Mouse (Mus musculus): ENCODE results near the gene Dusp2.

Dusp2 gene

DNA sequence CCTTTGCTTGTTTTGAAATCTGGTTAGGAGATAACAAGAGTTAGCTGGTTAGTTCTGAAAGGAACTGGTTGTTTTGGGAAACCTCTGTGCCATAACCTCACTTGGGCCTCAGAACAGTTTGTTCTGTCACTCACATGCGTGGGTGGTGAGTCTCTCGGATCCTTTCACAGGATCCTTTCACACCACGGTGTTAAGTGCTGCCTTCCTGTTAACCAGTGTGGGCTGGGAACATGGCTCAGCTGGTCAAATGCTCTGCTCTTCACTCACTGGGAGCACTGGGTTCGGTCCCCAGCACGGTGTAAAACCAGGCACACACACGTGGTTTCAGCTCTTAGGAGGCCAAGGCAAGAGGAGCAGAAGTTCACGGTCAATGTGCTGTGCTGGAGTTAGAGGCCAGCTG, 11.5 kb upstream of the Dusp2 start:
- WGBS: 60% methylated on average over 7 of the region's 7 CpGs

- 79% methylated on average over 12 of the region's 12 CpGs for WGBS
Measured at GRCm38 (mm10) chr2:127328090-127328851, 7.7 kb upstream of the Dusp2 start.

DNA sequence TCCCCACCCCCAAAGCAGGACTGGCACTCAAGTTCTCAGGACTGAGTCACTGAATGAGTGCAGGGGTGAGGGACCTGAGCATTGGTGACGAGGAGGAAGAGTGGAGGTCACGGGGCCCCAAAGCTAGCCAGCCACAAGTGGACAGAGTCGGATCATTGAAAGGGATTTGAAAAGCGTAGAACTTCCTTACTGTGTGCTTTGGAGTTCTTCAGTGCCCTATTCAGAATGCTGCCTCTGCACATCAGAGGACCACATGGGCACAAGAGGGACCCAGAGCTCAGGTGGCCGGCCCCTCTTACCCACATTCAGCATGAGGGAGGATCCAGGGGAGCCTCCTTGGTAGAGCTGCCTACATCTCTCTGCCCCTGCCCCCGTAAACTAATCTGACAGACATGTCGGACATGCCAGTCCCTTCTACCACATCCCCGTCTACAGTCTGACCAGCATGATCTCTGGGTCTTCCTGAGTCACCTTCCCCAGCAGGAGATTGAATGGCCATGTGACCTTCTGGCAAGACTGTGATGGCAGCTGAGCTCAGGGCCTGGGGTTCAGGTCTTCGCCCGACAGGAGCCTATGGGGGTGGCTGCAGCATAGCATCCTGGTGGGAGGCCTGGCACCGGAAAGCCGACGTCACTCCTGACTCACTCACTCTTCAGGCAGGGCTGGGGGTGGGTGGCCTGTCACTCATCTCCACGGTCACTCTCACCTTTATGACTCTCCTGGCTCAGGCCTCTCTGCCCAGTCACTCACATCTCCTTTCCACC, 3.0 kb upstream of the Dusp2 start:
- WGBS: 79% methylated on average over 14 of the region's 14 CpGs

DNA sequence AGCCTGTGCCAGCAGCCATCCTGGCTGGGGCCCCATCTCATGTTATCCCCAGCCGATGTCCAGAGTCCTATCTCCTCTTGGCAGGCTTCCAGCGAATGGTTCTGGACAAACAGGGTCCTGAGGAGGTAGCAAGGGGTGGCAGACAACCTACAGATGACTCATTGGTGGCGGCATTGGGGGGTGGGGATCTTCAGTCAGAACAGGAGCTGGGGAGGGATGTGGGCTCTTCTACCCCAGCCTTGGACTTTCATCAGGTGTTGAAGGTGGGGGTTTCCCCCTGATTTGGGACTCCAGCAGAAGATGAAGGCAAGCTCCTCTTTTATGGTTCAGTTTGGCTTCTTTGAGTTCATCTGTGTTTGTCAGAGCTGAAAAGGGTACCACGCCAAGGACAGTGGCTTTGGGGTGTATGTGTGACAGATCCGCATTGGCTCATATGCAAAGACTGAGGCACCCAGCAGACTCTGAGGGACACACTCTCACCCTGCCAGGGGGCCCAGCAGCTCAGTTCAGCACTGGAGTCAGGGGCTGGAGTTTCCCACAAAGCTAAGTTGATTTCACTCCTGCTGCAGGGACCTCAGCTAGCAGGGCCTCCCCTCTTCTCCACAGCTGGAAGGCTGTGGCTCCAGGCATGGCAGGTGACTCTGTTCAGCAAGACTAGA, 1.9 kb upstream of the Dusp2 start:
- 80% methylated on average over 5 of the region's 5 CpGs for WGBS

- 59% methylated on average over 11 of the region's 11 CpGs for WGBS
Measured at GRCm38 (mm10) chr2:127335078-127335541, 849 bp upstream of the Dusp2 start.

GRCm38 (mm10) chr2:127336497-127336832, 506 bp downstream of the Dusp2 start:
- 5% methylated on average over 33 of the region's 33 CpGs for WGBS

DNA sequence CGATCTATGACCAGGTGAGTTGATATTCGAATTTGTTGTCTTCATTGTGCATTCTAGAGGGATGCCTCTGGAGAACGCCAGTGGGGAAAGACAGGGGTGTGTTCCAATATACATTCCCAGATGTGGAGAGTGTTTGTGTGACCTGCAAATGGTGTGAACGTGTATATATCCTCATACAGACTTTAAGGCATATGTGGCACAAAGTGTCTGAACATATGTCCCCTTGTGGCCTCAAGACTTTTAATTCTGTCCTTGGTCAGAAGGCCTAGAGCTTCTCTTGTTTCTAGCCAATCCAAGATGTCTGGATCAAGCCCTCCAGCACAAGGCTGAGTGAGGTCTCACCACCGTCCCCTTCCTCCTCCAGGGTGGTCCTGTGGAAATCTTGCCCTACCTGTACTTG, 926 bp downstream of the Dusp2 start:
- WGBS: 53% methylated on average over 5 of the region's 5 CpGs

DNA sequence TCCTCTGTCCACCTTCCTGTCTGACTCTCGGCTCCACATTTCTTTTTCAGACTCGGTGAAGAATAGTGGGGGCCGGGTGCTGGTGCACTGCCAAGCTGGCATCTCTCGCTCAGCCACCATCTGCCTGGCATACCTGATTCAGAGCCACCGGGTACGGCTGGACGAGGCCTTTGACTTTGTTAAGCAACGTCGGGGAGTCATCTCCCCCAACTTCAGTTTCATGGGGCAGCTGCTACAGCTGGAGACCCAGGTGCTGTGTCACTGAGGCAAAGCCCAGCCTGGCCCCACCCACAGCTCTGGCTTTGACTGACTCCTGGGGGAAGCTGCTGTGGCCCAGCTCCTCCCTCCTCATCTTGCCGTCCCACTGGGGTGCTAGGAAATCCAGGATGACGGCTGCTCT, 1.6 kb downstream of the Dusp2 start:
- WGBS: 52% methylated on average over 11 of the region's 11 CpGs

DNA sequence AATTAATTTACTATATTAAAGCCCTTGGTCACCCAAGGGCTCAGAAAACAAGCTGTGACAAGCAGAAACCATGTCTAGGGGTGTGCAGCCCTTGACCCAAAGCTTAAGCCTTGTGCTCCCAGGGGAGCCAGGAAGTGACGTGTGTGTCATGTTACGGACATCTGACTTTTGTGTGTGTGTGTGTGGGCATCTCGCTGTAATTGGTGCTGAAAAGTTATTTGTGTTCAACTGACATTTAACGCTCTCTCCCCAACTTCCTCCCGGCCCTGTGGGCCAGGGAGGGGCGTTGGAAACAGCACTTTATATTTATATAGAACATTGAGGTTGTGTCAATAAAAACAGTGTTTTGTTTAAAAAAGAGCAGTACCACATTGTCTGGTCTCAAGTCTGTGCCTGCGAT, 2.1 kb downstream of the Dusp2 start:
- WGBS: 68% methylated on average over 7 of the region's 7 CpGs

DNA sequence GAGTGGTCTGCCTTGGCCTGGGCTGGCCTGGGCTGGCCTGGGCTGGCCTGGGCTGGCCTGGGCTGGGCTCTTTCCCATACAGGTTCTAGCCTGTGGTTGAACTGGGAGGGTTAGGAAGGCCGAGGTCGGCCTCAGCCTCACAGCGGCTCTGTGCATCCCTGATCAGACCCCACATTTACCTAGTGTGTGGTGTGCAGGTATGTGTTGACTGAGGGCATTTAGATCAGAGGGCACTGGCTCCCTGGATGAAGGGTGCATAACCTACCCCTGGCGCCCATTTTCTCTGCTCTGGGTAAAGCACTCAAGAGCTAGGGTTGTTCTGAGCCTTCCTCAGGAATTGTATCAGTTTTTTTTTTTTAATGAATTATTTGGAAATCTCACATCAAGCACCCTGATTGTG, 2.5 kb downstream of the Dusp2 start, which contains the start of gene Astl:
Astl (plus strand) TSS at position 224 of the 400 bp plus-strand sequence.
- WGBS: 91% methylated on average over 4 of the region's 4 CpGs

GRCm38 (mm10) chr2:127338833-127339232, 2.9 kb downstream of the Dusp2 start:
- WGBS: 74% methylated on average over 4 of the region's 4 CpGs

DNA sequence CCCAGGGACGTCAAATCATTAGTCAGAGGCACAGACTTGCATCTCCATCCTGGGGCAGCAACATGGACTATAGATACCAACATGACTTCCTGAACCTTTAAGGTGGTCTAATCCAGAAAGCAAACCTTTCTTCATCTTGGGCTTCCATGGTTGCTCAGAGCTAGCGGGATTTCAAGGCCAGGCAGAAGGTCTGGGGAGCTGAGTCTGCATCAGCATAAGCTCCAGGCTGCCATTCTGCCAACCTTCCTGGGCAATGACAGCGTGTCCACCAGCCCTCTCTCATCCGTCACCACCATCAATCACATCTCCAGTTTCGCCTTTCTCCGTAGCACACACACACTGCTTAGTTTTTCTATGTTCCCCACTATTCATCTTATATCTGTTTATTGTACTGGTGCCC, 3.3 kb downstream of the Dusp2 start:
- whole genome bisulfite sequencing: 89% methylated on average over 6 of the region's 6 CpGs

GRCm38 (mm10) chr2:127341159-127341558, 5.2 kb downstream of the Dusp2 start:
- WGBS: 30% methylated on average over 3 of the region's 3 CpGs

DNA sequence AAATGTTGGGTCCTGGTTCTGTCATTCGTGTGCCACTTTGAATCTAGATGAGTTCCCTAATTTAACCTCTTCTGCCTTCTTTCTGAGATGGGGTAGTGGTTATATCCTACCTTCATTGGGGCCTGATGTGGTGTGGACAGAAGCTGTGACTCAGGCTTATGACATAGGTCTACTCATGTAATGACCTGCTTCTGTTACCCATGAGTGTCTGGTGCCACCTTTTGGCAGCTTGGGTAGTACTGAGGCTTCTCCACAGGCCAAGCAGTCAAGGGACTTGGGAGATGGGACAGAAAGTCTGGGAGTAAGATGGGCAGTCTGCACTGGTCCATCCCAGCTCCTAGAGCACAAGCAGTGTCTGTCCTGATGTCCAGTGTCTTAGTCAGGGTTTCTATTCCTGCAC, 10.4 kb downstream of the Dusp2 start:
- 81% methylated on average over 1 of the region's 1 CpGs for WGBS

- WGBS: 84% methylated on average over 13 of the region's 13 CpGs
Measured at GRCm38 (mm10) chr2:127347147-127347985, 11.4 kb downstream of the Dusp2 start.

DNA sequence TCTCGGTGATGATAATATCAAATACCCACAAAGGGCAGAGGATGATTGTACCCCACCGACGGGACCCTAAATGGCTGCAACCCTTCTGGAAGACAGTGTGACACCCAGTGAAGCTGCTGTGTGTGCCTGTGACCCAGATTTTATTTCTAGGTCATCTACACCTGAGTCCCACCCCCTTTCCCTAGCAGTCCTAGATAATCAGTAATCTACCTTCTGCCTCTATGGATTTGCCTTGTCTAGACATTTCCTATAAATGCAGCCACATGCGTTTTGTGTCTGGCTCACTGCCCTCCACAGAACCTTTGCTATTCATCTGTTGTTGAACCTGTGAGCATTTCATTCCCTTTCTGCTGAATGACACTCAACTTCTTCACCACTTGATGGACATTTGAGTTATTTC, 17.9 kb downstream of the Dusp2 start:
- WGBS: 93% methylated on average over 4 of the region's 4 CpGs

GRCm38 (mm10) chr2:127362459-127363281, 26.7 kb downstream of the Dusp2 start, which contains the start of gene Adra2b:
TSS of gene Adra2b (plus strand) at chr2:127363208.
- WGBS: under 1% methylated on average over 46 of the region's 49 CpGs

DNA sequence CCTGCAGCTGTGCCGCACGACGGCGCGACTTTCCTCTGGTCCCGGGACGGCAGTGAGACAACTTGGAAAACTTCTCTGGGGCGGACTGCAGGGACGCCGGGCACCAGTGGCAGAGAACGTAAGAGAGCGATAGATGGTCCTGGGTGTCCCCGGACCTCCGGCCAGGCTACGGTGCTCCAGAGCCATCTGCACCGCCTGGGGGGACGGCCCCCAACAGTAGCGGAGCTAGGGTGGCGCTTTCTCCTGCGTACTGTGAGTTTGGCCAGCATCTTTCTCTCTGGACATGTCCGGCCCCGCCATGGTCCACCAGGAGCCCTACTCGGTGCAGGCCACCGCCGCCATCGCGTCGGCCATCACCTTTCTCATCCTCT, 27.3 kb downstream of the Dusp2 start:
- under 1% methylated on average over 28 of the region's 28 CpGs for WGBS

DNA sequence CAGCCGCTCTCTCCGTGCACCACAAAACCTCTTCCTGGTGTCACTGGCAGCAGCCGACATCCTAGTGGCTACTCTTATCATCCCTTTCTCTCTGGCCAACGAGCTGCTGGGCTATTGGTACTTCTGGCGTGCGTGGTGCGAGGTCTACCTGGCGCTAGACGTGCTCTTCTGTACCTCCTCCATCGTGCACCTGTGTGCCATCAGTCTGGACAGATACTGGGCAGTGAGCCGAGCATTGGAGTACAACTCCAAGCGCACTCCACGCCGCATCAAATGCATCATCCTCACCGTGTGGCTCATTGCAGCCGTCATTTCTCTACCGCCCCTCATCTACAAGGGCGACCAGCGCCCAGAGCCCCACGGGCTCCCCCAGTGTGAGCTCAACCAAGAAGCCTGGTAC, 27.7 kb downstream of the Dusp2 start:
- 4% methylated on average over 20 of the region's 20 CpGs for WGBS

DNA sequence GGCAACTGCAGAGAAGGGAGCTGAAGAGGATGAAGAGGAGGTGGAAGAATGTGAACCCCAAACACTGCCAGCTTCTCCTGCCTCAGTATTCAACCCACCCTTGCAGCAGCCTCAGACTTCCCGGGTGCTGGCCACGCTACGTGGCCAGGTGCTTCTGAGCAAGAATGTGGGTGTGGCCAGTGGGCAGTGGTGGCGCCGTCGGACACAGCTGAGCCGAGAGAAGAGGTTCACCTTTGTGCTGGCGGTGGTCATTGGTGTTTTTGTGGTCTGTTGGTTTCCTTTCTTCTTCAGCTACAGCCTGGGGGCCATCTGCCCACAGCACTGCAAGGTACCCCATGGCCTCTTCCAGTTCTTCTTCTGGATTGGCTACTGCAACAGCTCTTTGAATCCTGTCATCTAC, 28.5 kb downstream of the Dusp2 start:
- 26% methylated on average over 8 of the region's 8 CpGs for WGBS
